Mouse (Mus musculus) testis, adult 2 months (tissue): Measurements from ENCODE around the gene Dek. TPM values are rescaled to one million over a fixed set of nuclear protein-coding genes. Genes with fewer than 3 reads are reported as not detected.

ENCODE experiments used
- H3K27ac ChIP-seq: fragments of 200-500 bp; 2 replicates; pipeline ENCODE4 v1.5.1; 2012; ENCODE audit warnings: low read depth, low read length; ENCODE audit not compliant: control insufficient read depth, insufficient read depth
- H3K27me3 ChIP-seq: fragments of 200-500 bp; 2 replicates; pipeline ENCODE4 v1.6.1; 2012; ENCODE audit warnings: mild to moderate bottlenecking, low read length, moderate library complexity; ENCODE audit not compliant: control insufficient read depth, insufficient read depth
- H3K36me3 ChIP-seq: fragments of 200-500 bp; 2 replicates; pipeline ENCODE4 v1.6.1; 2012; ENCODE audit warnings: mild to moderate bottlenecking, low read length; ENCODE audit not compliant: control insufficient read depth, insufficient read depth
- H3K4me1 ChIP-seq: fragments of 200-500 bp; 2 replicates; pipeline ENCODE4 v1.6.1; 2012; ENCODE audit warnings: low read length; ENCODE audit not compliant: control insufficient read depth, insufficient read depth
- H3K4me3 ChIP-seq: fragments of 200-500 bp; 2 replicates; pipeline ENCODE4 v1.5.1; 2012; ENCODE audit warnings: low read depth, mild to moderate bottlenecking, low read length, moderate library complexity, mixed read lengths; ENCODE audit not compliant: control insufficient read depth
- CTCF ChIP-seq: fragments of 200-500 bp; IDR thresholded peaks from 2 replicates; pipeline ENCODE4 v1.5.1; 2012; ENCODE audit warnings: low read depth, mild to moderate bottlenecking, inconsistent platforms, low read length, moderate library complexity; ENCODE audit not compliant: control insufficient read depth, insufficient read depth, insufficient replicate concordance
- POLR2A ChIP-seq: fragments of 200-500 bp; IDR thresholded peaks from 2 replicates; pipeline ENCODE4 v1.6.1; 2012; ENCODE audit warnings: low read depth, mild to moderate bottlenecking, inconsistent platforms, low read length, moderate library complexity; ENCODE audit not compliant: control insufficient read depth
- polyA plus RNA-seq: library from polyadenylated mRNA; depleted of rRNA; stranded (reverse); fragments of >200 nt; gene quantifications from 2 replicates; pipeline ENCODE4 v1.2.3, GENCODE M21; 2012

The Dek gene
- polyA plus RNA-seq, 1 experiment, result 6.5 TPM

DNA sequence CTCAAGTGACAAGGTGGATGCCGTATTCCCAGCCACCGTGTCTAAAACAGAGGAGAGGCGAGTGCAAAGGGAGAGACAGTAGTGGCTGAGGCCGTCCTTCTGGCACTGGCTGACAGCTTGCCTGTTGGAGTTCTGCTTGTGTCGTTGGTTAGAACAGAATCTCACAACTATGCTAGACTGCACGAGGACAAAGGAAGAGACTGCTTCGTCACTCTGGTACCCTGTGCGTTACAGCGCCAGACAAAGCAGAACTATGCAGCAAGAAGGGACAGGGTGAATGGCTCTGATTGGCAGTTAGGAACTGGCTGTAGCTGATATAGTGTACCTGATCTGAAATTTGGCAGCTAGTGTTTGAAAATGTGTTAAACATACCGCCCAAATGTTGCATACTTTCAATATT lies 52.0 kb downstream of the Dek start:
- Histone ChIP-seq H3K4me1 (no peaks in the 10 kb centered on the region), H3K27ac (no peak overlapping the region), H3K27me3 (no peaks in the 10 kb centered on the region), H3K36me3 (no peaks in the 10 kb centered on the region), H3K4me3 (no peak overlapping the region)
- no peak for TF ChIP-seq CTCF

DNA sequence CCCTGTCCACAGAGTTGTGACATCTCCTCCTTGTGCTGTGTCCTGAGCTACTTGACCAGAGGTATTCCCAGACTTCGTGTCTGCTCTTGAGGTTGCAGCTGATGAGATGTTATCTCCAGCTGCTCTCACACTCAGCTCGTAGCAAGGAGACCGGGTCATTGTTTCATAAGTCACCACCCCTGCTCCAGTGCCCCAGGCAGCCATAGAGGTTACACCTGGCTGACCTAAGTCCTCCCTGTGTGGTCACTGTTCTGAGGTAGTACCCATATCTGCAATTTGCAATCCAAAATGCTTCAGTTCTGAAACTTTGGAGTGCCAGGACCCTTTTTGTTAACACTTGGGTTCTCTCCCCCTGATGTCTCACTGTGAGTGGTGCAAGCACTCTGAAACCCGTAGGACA lies 56.0 kb downstream of the Dek start:
- H3K4me3 ChIP-seq, result no peak overlapping the region
- no peak overlapping the region for H3K27ac ChIP-seq
- no peaks in the 10 kb centered on the region for H3K27me3 ChIP-seq
- TF ChIP-seq POLR2A (no peak), CTCF (no peak)
- no peaks in the 10 kb centered on the region for H3K36me3 ChIP-seq
- H3K4me1 ChIP-seq, result no peaks in the 10 kb centered on the region

DNA sequence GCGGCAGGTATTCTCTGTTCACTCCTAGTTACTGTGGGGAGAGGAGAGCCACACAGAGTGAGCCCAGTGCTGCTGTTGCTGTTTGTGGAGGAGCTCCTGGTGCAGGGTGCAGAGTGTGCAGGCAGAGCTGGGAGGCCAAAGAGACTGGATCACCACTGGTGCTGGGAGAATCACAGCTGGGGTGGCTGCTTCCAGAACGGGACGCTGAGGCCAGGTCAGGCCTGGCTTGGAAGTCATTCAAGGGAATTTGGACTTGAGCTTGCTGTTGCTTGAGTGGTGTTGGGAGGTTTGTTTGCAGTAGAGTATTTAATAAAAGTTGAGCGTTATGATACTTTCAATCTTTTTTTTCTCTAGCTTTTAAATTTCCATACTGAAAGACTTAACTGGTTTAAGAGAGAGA lies 58.0 kb downstream of the Dek start:
- no peak for TF ChIP-seq CTCF
- no peak for TF ChIP-seq POLR2A
- H3K27me3 ChIP-seq, result no peaks in the 10 kb centered on the region
- peaks cover 13% of the 10 kb centered on the region for H3K4me1 ChIP-seq
- H3K36me3 ChIP-seq, result no peaks in the 10 kb centered on the region
- no peak overlapping the region for H3K4me3 ChIP-seq
- H3K27ac ChIP-seq, result no peak overlapping the region

DNA sequence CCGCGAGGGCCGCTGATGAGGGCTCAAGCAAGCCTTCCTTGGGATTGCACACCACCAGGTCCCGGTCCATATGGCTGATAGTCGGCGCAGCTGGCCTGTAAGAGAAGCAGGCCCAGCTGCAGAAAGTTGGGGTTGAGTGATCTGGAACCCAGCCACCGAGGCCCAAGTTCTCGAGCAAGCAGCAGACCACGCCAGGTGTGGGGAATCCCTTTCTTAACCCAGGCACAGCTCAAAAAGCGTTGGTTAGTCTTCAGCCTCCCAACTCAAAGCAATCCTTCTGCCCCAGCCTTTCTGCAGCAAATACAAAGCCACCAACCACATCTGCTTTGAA lies 61.4 kb downstream of the Dek start, which contains the start of gene Tpmt:
Tpmt (minus strand) TSS at position 121 of the 331 bp plus-strand sequence.
- Histone ChIP-seq H3K27me3 (no peaks in the 10 kb centered on the region), H3K36me3 (no peaks in the 10 kb centered on the region), H3K27ac (no peak within 1 kb of the TSS), H3K4me3 (peak within 1 kb of the TSS; percentile 91), H3K4me1 (peaks cover 13% of the 10 kb centered on the region)
- TF ChIP-seq POLR2A (no peak), CTCF (no peak)

DNA sequence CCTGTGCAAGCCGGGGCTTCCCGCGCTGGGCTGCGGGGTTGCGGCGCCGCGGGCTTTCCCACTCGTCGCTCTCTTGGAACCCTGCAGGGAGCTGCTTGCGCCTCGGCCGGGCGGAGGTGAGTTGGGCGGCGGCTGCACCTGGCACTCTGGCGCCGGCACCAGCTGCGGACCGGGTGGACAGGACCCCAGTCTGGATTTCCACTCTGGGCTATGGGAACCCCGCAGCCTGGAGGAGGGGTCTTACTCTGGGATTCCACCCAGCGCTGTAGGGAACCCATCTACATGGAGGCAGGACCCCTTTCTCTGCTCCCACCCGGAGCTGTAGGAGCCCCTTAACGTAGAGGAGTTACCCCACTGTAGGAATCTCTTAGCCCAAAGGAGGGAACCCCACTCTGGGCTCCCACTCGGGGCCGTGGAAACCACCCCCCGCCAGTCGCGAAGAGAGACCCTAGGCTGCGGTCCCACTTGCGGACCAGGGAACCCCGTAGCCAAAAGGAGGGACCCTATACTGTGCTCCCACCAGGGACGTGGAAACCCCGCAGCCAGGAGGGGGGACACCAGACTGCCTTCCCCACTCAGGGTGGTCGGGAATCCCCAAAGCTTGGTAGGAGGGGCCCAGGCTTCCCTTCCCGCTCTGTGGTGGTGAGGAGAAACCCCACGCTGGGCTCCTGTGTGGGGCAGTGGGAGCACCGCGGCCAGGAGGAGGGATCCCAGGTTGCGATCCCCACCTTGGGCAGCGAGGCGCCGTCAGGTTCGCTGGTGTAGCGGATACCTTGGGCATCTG lies 62.0 kb downstream of the Dek start:
- H3K4me3 ChIP-seq, result peak overlapping the region; percentile 91
- H3K27ac ChIP-seq, result no peak overlapping the region
- TF ChIP-seq CTCF (no peak), POLR2A (no peak)
- peaks cover 13% of the 10 kb centered on the region for H3K4me1 ChIP-seq
- H3K27me3 ChIP-seq, result no peaks in the 10 kb centered on the region
- no peaks in the 10 kb centered on the region for H3K36me3 ChIP-seq

DNA sequence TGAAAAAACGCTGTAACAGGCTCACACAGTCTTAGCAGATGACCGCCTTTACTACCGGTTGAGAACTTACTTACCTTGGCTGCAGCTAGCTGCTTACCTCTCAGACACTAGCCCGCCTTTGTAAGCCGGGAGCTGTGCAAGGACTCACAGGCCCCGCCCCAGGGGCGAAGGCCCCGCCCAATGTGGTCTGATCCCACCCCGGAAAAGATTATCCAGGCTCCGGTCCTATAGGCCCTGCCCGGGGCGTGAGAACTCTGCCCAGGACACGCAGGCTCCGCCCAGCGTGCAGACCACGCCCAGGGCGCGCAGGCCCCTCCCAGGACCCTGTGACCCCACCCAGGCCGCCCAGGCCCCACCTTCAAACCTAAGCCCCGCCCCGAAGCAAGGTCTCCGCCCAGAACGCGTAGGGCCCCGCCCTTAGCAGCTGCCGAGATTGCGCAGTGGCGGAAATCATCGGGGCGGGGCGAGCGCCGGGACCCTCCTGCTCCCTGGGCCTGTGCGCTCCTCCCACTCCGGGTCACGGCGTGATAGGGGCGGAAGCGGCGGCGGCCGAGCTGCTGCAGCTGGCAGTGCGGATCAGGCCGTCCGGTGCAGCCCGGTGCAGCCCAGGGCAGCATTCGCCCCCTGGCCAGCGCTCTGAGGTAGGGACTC lies 62.8 kb downstream of the Dek start, which contains the start of gene Kdm1b:
Kdm1b (plus strand) TSS at position 470 of the 651 bp plus-strand sequence.
- Histone ChIP-seq H3K27me3 (no peaks in the 10 kb centered on the region), H3K4me3 (peak within 1 kb of the TSS; percentile 91), H3K27ac (no peak within 1 kb of the TSS), H3K36me3 (no peaks in the 10 kb centered on the region), H3K4me1 (peaks cover 13% of the 10 kb centered on the region)
- TF ChIP-seq POLR2A (peak; percentile 72), CTCF (no peak)

DNA sequence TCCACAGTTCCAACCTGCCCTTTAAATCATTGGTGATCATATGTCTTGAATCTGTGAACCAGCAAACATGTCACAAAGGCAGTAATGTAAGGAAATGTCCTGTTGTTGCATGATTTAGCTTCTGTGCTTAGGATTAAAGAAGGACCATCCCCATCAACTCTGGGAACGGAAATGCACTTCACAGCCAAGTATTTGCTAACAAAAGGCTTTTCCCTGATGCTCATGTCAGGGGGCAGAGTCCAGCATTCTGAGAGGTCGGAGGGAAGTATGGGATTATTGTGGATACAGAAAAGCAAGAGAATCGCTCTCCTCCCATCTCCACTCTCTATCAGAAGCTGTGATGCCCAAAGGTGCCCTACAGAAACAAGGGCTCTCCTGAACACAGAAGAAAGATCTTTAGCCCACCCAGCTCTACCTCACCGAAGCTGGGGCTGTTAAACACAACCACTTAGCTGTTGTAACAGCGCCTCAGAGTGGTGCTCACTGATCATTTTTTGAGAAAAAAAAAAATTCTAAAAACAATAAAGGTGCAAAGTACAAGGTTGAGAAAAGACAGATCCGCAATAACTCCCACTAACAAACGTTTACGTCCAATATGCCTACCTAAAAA lies 63.9 kb downstream of the Dek start:
- Histone ChIP-seq H3K27ac (peak overlapping the region; percentile 24; the same call in 1 of the 2 replicates), H3K36me3 (no peaks in the 10 kb centered on the region), H3K4me3 (no peak overlapping the region; the same call in 1 of the 2 replicates), H3K27me3 (no peaks in the 10 kb centered on the region), H3K4me1 (peaks cover 13% of the 10 kb centered on the region)
- no peak for TF ChIP-seq CTCF
- TF ChIP-seq POLR2A, result no peak
